Mouse (Mus musculus) c-Kit-positive CD71-positive TER-119-positive erythroid progenitor cells, embryonic 14.5 days (primary cell): ENCODE data around the gene Ttc23.
A peak's percentile ranks its signal among the peaks of the same experiment; 100 is the strongest.

ENCODE experiments used
- DNase-seq: peaks from one replicate; pipeline ENCODE4 v3.0.0-alpha.2; 2013; ENCODE audit warnings: low spot score

Ttc23 gene

GRCm38 (mm10) chr7:67644833-67645680, 2.2 kb upstream of the Ttc23 start, which contains the start of gene Lrrc28:
Gene Lrrc28, minus strand, starts transcription at chr7:67645268.
- peak; percentile 99 for DNase-seq

- DNase-seq: no peak
Measured at GRCm38 (mm10) chr7:67645681-67646014, 1.6 kb upstream of the Ttc23 start.

- DNase-seq: no peak
Measured at GRCm38 (mm10) chr7:67646131-67646530, 1.1 kb upstream of the Ttc23 start.

GRCm38 (mm10) chr7:67648376-67648775, 1.2 kb downstream of the Ttc23 start:
- no peak for DNase-seq

GRCm38 (mm10) chr7:67652211-67652610, 5.0 kb downstream of the Ttc23 start:
- DNase-seq: no peak

GRCm38 (mm10) chr7:67654668-67655067, 7.5 kb downstream of the Ttc23 start:
- no peak for DNase-seq

- no peak for DNase-seq
Measured at GRCm38 (mm10) chr7:67655186-67655585, 8.0 kb downstream of the Ttc23 start.

- no peak for DNase-seq
Measured at GRCm38 (mm10) chr7:67658110-67658509, 10.9 kb downstream of the Ttc23 start.

GRCm38 (mm10) chr7:67662424-67662823, 15.2 kb downstream of the Ttc23 start:
- no peak for DNase-seq

GRCm38 (mm10) chr7:67663981-67664694, 16.9 kb downstream of the Ttc23 start:
- DNase-seq: no peak

GRCm38 (mm10) chr7:67670965-67671364, 23.8 kb downstream of the Ttc23 start:
- DNase-seq: no peak

GRCm38 (mm10) chr7:67672650-67673049, 25.4 kb downstream of the Ttc23 start:
- peak; percentile 70 for DNase-seq

- no peak for DNase-seq
Measured at GRCm38 (mm10) chr7:67673656-67674055, 26.4 kb downstream of the Ttc23 start.

- no peak for DNase-seq
Measured at GRCm38 (mm10) chr7:67678878-67679499, 31.8 kb downstream of the Ttc23 start.

GRCm38 (mm10) chr7:67681078-67681477, 33.9 kb downstream of the Ttc23 start:
- DNase-seq: no peak

GRCm38 (mm10) chr7:67683006-67683405, 35.8 kb downstream of the Ttc23 start:
- DNase-seq: no peak

- DNase-seq: no peak
Measured at GRCm38 (mm10) chr7:67686545-67686944, 39.3 kb downstream of the Ttc23 start.

GRCm38 (mm10) chr7:67688281-67688680, 41.1 kb downstream of the Ttc23 start:
- DNase-seq: no peak

- DNase-seq: no peak
Measured at GRCm38 (mm10) chr7:67689793-67690192, 42.6 kb downstream of the Ttc23 start.

- no peak for DNase-seq
Measured at GRCm38 (mm10) chr7:67691036-67691435, 43.8 kb downstream of the Ttc23 start.

GRCm38 (mm10) chr7:67692141-67692540, 44.9 kb downstream of the Ttc23 start:
- DNase-seq: no peak

GRCm38 (mm10) chr7:67692791-67693538, 45.8 kb downstream of the Ttc23 start:
- no peak for DNase-seq
